Mouse (Mus musculus): ENCODE data around the gene Adat3. TPM values are rescaled to one million over a fixed set of nuclear protein-coding genes. Genes with fewer than 3 reads are reported as not detected.
A peak's percentile ranks its signal among the peaks of the same experiment; 100 is the strongest.
"Not testable (repeated sequence)": the region's sequence is repeated elsewhere in the genome, so short reads cannot be mapped to it uniquely, and the experiment has no call there.

Gene Adat3
- polyA plus RNA-seq, 1 experiment from 2014 or later = 7.7 TPM

DNA sequence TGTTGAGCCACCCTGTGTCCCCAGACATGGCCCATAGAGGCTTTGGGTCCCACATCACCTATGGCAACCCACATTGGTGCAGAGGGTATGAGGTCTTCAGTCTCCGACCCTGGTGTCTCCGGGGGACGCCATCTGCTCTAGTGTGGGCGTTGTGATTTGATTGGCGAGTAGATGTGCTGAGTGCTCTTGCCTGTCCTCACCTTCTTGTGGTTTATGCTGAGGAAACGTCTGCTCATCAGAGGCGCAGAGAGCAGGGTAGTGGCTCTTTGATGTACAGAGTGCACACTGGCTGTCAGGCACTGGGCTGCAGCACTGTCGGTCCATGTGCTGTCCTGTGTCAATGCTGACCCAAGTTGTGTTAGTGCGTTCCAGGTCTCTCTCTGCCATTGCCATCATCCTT lies 26.2 kb downstream of the Adat3 start:
- WGBS = 87% methylated on average over 9 of the region's 9 CpGs
- Histone ChIP-seq H3K27me3 (ENCODE audit: control insufficient read depth, insufficient read depth, low read length) (no peaks in the 10 kb centered on the region), H3K4me1 (ENCODE audit: control insufficient read depth, insufficient read depth, low read length) (peaks cover 19% of the 10 kb centered on the region), H3K4me2 (replicated peaks; ENCODE audit: low read depth, low read length) (no peak overlapping the region), H3K4me3 (ENCODE audit: low read depth, low read length) (no peak overlapping the region), H3K36me3 (ENCODE audit: control insufficient read depth, insufficient read depth, low read length) (peaks cover 7% of the 10 kb centered on the region; the same call in 1 of the 2 replicates), H3K9ac (replicated peaks; ENCODE audit: low read depth, low read length) (no peak overlapping the region), H3K9me3 (ENCODE audit: control insufficient read depth, low read depth, low read length) (no peaks in the 10 kb centered on the region), H3K27ac (ENCODE audit: low read length) (no peak overlapping the region)
- no peak for ATAC-seq (ENCODE audit: insufficient number of reproducible peaks, insufficient read depth, low FRiP score, low read depth)

DNA sequence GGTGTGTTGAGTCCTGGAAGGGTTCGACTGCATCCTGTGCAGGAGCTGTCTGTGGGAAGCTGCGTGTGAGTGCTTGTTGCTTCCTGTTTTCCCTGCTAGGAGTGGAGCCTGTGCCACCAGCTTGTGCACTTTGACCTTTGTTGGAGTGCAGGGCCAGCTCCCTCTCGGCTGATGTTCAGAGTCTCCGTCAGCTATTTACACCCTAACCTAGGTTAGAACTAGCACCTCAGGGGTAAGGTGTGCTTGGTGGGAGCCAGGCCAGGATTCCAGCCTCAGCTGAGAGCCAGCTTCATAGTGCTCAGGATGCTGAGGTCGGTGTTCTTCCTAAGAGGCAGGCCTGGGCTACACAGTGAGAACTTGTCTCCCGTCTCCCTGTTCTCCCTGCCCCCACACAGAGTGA lies 32.7 kb downstream of the Adat3 start:
- no peaks in the 10 kb centered on the region for H3K9me3 ChIP-seq (ENCODE audit: control insufficient read depth, low read depth, low read length)
- no peak overlapping the region for H3K4me3 ChIP-seq (ENCODE audit: low read depth, low read length)
- peaks cover 56% of the 10 kb centered on the region for H3K36me3 ChIP-seq (ENCODE audit: control insufficient read depth, insufficient read depth, low read length)
- ATAC-seq (ENCODE audit: insufficient number of reproducible peaks, insufficient read depth, low FRiP score, low read depth) = no peak
- H3K27me3 ChIP-seq (ENCODE audit: control insufficient read depth, insufficient read depth, low read length) = no peaks in the 10 kb centered on the region
- H3K4me2 ChIP-seq (replicated peaks; ENCODE audit: low read depth, low read length) = no peak overlapping the region
- no peak overlapping the region for H3K27ac ChIP-seq (ENCODE audit: low read length)
- no peaks in the 10 kb centered on the region for H3K4me1 ChIP-seq (ENCODE audit: control insufficient read depth, insufficient read depth, low read length)
- WGBS = 73% methylated on average over 6 of the region's 6 CpGs
- no peak overlapping the region for H3K9ac ChIP-seq (replicated peaks; ENCODE audit: low read depth, low read length)

DNA sequence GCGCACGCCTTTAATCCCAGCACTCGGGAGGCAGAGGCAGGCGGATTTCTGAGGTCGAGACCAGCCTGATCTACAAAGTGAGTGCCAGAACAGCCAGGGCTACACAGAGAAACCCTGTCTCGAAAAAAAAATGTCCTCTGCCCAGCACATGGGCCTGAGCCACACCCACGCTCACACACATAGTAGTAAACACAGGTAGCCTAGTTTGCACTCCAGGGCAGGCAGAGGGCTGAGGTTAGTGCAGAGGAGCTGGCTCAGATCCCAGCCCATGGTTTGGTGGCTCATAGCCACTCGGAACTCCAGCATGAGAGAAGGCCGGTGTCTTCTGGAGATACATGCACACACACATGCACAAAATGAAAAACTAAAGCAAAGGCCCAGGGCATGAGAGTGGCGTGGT lies 44.3 kb downstream of the Adat3 start:
- whole genome bisulfite sequencing = 91% methylated on average over 10 of the region's 10 CpGs
- H3K36me3 ChIP-seq (ENCODE audit: control insufficient read depth, insufficient read depth, low read length) = peaks cover 44% of the 10 kb centered on the region
- H3K9me3 ChIP-seq (ENCODE audit: control insufficient read depth, low read depth, low read length) = no peaks in the 10 kb centered on the region
- no peak overlapping the region for H3K9ac ChIP-seq (replicated peaks; ENCODE audit: low read depth, low read length)
- H3K4me2 ChIP-seq (replicated peaks; ENCODE audit: low read depth, low read length) = no peak overlapping the region
- H3K4me3 ChIP-seq (ENCODE audit: low read depth, low read length) = no peak overlapping the region
- H3K27ac ChIP-seq (ENCODE audit: low read length) = no peak overlapping the region
- no peaks in the 10 kb centered on the region for H3K27me3 ChIP-seq (ENCODE audit: control insufficient read depth, insufficient read depth, low read length)
- no peak for ATAC-seq (ENCODE audit: insufficient number of reproducible peaks, insufficient read depth, low FRiP score, low read depth)
- H3K4me1 ChIP-seq (ENCODE audit: control insufficient read depth, insufficient read depth, low read length) = no peaks in the 10 kb centered on the region

DNA sequence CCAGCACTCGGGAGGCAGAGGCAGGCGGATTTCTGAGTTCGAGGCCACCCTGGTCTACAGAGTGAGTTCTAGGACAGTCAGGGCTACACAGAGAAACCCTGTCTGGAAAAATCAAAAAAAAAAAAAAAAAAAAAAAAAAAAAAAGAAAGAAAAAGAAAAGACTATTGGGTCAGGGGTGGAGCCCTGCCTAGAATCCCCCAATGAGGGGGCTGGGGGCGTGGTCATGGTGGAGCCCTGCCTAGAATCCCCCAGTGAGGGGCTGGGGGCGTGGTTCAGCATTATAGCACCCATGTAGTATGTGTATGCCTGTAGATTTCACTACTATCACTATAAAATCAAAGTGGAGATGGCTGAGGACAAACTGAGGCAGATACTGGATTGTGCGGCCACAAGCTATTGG lies 47.2 kb downstream of the Adat3 start:
- not testable (repeated sequence) for H3K27me3 ChIP-seq (ENCODE audit: control insufficient read depth, insufficient read depth, low read length); H3K9me3 ChIP-seq (ENCODE audit: control insufficient read depth, low read depth, low read length)
- H3K36me3 ChIP-seq (ENCODE audit: control insufficient read depth, insufficient read depth, low read length) = peaks cover 21% of the 10 kb centered on the region

DNA sequence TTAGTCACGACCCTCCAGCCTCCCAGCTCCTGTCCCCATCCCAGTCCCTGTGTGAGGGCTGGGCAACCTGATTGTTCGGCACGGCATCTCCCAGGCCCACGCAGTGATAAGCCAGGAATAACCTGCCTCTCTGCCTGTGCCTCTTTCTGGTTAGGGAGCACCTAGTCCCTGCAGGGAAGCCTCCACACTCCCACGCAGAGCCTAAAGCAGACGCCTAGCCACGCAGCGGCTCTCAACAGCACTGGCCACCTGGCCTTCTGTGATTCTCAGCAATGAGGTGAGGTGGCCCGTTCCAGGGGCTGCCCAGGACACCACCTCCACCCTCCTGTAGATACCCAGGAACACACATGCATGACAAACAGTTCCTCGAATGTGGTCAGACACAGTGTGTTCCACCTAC lies 47.7 kb downstream of the Adat3 start:
- Histone ChIP-seq H3K9me3 (ENCODE audit: control insufficient read depth, low read depth, low read length) (no peaks in the 10 kb centered on the region), H3K4me2 (replicated peaks; ENCODE audit: low read depth, low read length) (no peak overlapping the region), H3K27me3 (ENCODE audit: control insufficient read depth, insufficient read depth, low read length) (no peaks in the 10 kb centered on the region), H3K27ac (ENCODE audit: low read length) (no peak overlapping the region), H3K4me1 (ENCODE audit: control insufficient read depth, insufficient read depth, low read length) (peaks cover 13% of the 10 kb centered on the region), H3K36me3 (ENCODE audit: control insufficient read depth, insufficient read depth, low read length) (peaks cover 18% of the 10 kb centered on the region), H3K4me3 (ENCODE audit: low read depth, low read length) (no peak overlapping the region), H3K9ac (replicated peaks; ENCODE audit: low read depth, low read length) (no peak overlapping the region)
- no peak for ATAC-seq (ENCODE audit: insufficient number of reproducible peaks, insufficient read depth, low FRiP score, low read depth)
- WGBS = 91% methylated on average over 10 of the region's 10 CpGs

More for the DNA sequence above, 47.2 kb downstream of the Adat3 start:
- WGBS = 88% methylated on average over 6 of the region's 6 CpGs
- not testable (repeated sequence) for H3K27ac ChIP-seq (ENCODE audit: low read length); H3K4me1 ChIP-seq (ENCODE audit: control insufficient read depth, insufficient read depth, low read length); ATAC-seq (ENCODE audit: insufficient number of reproducible peaks, insufficient read depth, low FRiP score, low read depth); H3K4me3 ChIP-seq (ENCODE audit: low read depth, low read length); H3K4me2 ChIP-seq (replicated peaks; ENCODE audit: low read depth, low read length); H3K9ac ChIP-seq (replicated peaks; ENCODE audit: low read depth, low read length)

DNA sequence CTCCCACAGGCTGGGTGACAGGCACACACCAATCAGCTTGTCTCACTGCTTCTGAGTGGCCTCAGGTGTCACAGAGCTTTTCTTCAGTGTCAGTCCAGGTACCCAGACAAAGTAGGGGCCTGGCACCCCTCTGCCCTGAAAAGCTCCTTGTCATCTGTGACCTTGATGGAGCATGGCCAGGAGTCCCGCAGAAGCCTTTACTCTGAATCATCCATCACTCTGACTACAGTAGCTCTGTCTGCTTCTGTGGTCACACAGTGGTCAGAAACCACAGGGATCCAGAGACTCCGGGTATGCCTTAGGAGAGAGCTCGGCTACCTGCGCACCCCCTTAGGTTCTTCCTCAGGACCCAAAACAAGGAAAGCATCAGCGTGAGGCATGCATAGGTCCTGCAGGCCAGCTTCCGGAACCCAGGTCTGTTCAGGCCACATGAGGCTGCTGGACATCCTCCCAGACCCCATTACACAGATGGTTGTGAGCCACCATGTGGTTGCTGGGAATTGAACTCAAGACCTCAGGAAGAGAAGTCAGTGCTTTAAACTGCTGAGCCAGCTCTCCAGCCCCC lies 50.6 kb downstream of the Adat3 start:
- peaks cover 17% of the 10 kb centered on the region for H3K4me1 ChIP-seq (ENCODE audit: control insufficient read depth, insufficient read depth, low read length)
- no peaks in the 10 kb centered on the region for H3K9me3 ChIP-seq (ENCODE audit: control insufficient read depth, low read depth, low read length)
- H3K4me2 ChIP-seq (replicated peaks; ENCODE audit: low read depth, low read length) = no peak overlapping the region
- 81% methylated on average over 6 of the region's 6 CpGs for WGBS
- H3K27me3 ChIP-seq (ENCODE audit: control insufficient read depth, insufficient read depth, low read length) = no peaks in the 10 kb centered on the region
- no peak overlapping the region for H3K9ac ChIP-seq (replicated peaks; ENCODE audit: low read depth, low read length)
- H3K27ac ChIP-seq (ENCODE audit: low read length) = no peak overlapping the region
- peaks cover 1% of the 10 kb centered on the region; the same call in 1 of the 2 replicates for H3K36me3 ChIP-seq (ENCODE audit: control insufficient read depth, insufficient read depth, low read length)
- no peak for ATAC-seq (ENCODE audit: insufficient number of reproducible peaks, insufficient read depth, low FRiP score, low read depth)
- no peak overlapping the region for H3K4me3 ChIP-seq (ENCODE audit: low read depth, low read length)

DNA sequence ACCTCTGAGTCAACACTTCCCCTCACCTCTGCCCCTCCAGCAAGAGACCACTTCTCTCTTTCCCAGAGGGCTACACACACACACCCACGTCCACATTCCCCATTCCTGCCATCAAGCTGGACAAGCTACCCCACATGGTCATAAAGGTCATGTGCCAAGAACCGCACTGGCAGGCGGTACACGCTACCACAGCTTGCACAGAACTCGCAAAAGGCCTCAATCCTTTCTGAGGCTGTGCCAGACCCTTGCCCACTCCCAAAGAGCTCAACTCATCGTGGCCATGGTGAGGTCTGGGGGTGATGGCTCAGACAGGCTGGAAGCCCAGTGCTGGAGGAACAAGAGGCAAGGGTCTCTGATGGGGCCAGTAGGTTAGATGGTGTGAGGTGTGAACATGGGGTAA lies 52.2 kb downstream of the Adat3 start:
- H3K36me3 ChIP-seq (ENCODE audit: control insufficient read depth, insufficient read depth, low read length) = no peaks in the 10 kb centered on the region; the same call in 1 of the 2 replicates
- ATAC-seq (ENCODE audit: insufficient number of reproducible peaks, insufficient read depth, low FRiP score, low read depth) = no peak
- 83% methylated on average over 6 of the region's 6 CpGs for WGBS
- peak overlapping the region; percentile 91 for H3K4me2 ChIP-seq (replicated peaks; ENCODE audit: low read depth, low read length)
- no peaks in the 10 kb centered on the region for H3K9me3 ChIP-seq (ENCODE audit: control insufficient read depth, low read depth, low read length)
- peak overlapping the region; percentile 96 for H3K4me3 ChIP-seq (ENCODE audit: low read depth, low read length)
- no peak overlapping the region for H3K27ac ChIP-seq (ENCODE audit: low read length)
- no peaks in the 10 kb centered on the region for H3K27me3 ChIP-seq (ENCODE audit: control insufficient read depth, insufficient read depth, low read length)
- H3K4me1 ChIP-seq (ENCODE audit: control insufficient read depth, insufficient read depth, low read length) = peaks cover 17% of the 10 kb centered on the region
- H3K9ac ChIP-seq (replicated peaks; ENCODE audit: low read depth, low read length) = 0 out of 2 replicates have a peak overlapping the region, but pooled peaks have one; percentile 96

DNA sequence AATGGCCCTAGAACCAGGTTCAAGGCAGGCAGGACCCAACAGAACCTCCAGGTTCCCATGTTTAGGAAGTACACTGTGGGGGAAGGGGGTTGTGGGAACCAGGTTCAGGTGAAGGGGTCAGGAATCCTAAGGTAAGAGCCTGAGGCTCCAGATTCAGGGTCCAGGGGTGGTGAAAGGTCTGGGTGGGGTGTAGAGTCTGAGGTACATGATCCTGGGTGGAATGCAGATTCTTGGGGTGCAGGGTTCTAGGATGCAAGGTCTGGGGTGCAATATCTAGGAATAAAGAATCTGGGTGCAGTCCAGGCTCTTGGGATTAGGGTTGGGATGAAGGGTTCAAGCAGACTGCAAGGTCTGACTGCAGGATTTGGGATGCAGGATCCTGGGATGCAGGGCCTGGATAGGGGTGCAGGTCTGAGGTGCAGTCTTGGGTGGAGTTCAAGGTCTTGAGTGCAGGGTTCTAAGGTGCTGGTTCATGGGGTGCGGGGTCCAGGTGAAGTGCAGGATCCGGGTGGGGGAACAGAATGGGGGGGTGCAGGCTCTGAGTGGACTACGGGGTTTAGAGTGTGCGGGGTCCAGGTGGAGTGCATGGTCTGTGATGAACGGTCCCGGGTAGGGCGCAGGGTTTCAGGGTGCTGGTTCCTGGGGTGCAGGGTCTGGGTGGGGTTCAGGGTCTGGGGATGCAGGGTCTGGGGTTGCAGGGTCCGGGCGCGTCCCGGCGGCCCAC lies 52.9 kb downstream of the Adat3 start:
- H3K4me2 ChIP-seq (replicated peaks; ENCODE audit: low read depth, low read length) = peak overlapping the region; percentile 91
- H3K4me1 ChIP-seq (ENCODE audit: control insufficient read depth, insufficient read depth, low read length) = peaks cover 17% of the 10 kb centered on the region
- H3K27ac ChIP-seq (ENCODE audit: low read length) = peak overlapping the region; percentile 63; the same call in 1 of the 2 replicates
- H3K27me3 ChIP-seq (ENCODE audit: control insufficient read depth, insufficient read depth, low read length) = no peaks in the 10 kb centered on the region
- H3K9me3 ChIP-seq (ENCODE audit: control insufficient read depth, low read depth, low read length) = no peaks in the 10 kb centered on the region
- no peaks in the 10 kb centered on the region; the same call in 1 of the 2 replicates for H3K36me3 ChIP-seq (ENCODE audit: control insufficient read depth, insufficient read depth, low read length)
- 8% methylated on average over 6 of the region's 12 CpGs for WGBS
- H3K9ac ChIP-seq (replicated peaks; ENCODE audit: low read depth, low read length) = peak overlapping the region; percentile 96
- ATAC-seq (ENCODE audit: insufficient number of reproducible peaks, insufficient read depth, low FRiP score, low read depth) = peak; percentile 29; the same call in 1 of the 2 replicates
- peak overlapping the region; percentile 96 for H3K4me3 ChIP-seq (ENCODE audit: low read depth, low read length)

All from stomach, embryonic 14.5 days (tissue).